Mouse (Mus musculus): ENCODE measurements around the gene Zfp523. TPM values are rescaled to one million over a fixed set of nuclear protein-coding genes. Genes with fewer than 3 reads are reported as not detected.

Gene Zfp523
- polyA plus RNA-seq (2015; fragmentation: Nextera tagmentation; extraction: Ambion mirVana): 16.8 and 19.2 TPM in 2 replicates

GRCm38 (mm10) chr17:28176775-28177539 lies at the start of gene Zfp523:
Gene Zfp523 (plus strand): TSS chr17:28177129.

GRCm38 (mm10) chr17:28141771-28142699 lies 34.9 kb upstream of the Zfp523 start, which contains the start of gene Scube3:
Gene Scube3 (plus strand): TSS chr17:28142141.

DNA sequence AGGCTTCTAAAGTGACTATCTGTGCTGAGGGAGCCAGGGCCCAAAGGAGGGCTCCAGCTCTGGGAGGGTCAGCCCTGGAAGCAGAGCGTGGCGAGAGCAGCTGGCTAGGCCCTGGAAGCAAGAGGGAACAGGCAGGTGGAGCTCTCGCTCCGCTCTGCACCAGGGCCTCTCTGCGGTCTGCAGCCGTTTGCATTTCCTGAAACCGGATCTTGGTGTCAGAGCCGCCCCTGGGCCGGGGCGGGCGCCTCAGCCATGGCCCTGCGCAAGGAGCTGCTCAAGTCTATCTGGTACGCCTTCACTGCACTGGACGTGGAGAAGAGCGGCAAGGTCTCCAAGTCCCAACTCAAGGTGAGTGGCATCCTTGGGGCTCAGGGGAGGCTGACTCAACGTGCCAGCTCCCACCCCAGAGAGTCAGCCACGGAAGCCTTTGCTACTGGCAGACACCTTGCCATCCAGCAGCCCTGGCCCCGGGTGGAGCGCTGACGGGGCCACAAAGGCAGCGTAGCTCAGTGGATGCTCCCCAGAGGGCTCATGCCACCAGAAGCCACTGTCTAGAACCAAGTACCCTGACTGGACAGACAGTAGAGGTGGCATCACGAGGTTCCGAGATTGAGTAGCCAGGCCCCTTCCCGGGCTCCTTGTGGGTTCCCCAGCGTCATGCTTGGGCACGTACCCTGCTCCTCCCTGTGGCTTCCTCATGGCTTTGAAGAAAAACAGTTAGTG lies 30.8 kb downstream of the Zfp523 start, which contains the start of gene Def6:
TSS of gene Def6 (plus strand) at position 188 of the 723 bp plus-strand sequence.

DNA sequence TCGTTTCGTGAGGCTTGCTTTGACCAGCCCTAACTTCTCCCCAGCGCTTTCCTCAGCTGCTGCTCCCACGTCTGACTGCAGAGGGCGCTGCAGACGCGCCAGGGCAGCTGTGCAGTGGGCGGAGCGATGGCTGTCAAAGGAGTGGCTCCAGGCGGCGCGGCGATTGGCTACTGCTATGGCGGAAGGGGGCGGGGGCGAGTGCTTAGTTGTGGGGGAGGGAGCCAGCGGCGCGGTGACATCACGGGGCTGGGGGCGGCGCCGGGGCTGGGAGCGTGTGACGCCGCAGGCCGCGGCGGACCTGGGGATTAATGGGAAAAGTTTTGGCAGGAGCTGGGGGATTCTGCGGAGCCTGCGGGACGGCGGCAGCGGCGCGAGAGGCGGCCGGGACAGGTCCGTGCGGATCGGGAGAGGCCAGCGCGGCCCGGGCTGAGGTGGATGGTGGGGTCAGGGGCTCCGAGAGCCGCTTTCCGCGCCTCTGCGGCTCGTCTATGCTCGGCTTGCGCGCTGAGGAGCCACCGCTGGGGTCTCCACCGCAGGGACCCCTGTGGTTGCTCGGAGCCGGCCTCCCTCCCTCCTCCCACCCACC lies 55.6 kb downstream of the Zfp523 start, which contains the start of gene Ppard:
TSS of gene Ppard (plus strand) at position 226 of the 586 bp plus-strand sequence.

Other genes with a start within 250 kb of the Zfp523 start
- gene Tcp11, start 96.5 kb upstream of the Zfp523 start, polyA plus RNA-seq (2015; fragmentation: Nextera tagmentation; extraction: Ambion mirVana): 0.46 and 0.73 TPM in 2 replicates
- 0.65 and 0.74 TPM in 2 replicates for gene Scube3, start 35.0 kb upstream of the Zfp523 start, polyA plus RNA-seq (2015; fragmentation: Nextera tagmentation; extraction: Ambion mirVana)
- gene Def6, start 30.6 kb downstream of the Zfp523 start, polyA plus RNA-seq (2015; fragmentation: Nextera tagmentation; extraction: Ambion mirVana): 2.8 and 4.4 TPM in 2 replicates
- gene Ppard, start 55.6 kb downstream of the Zfp523 start, polyA plus RNA-seq (2015; fragmentation: Nextera tagmentation; extraction: Ambion mirVana): 1.9 TPM in 2 replicates
- gene Fance, start 136.4 kb downstream of the Zfp523 start, polyA plus RNA-seq (2015; fragmentation: Nextera tagmentation; extraction: Ambion mirVana): 18.4 and 18.5 TPM in 2 replicates
- 337 and 400 TPM in 2 replicates for gene Rpl10a, start 151.3 kb downstream of the Zfp523 start, polyA plus RNA-seq (2015; fragmentation: Nextera tagmentation; extraction: Ambion mirVana)
- gene Tead3, start 173.7 kb downstream of the Zfp523 start, polyA plus RNA-seq (2015; fragmentation: Nextera tagmentation; extraction: Ambion mirVana): 3.5 and 3.6 TPM in 2 replicates
- gene Tulp1, start 188.1 kb downstream of the Zfp523 start, polyA plus RNA-seq (2015; fragmentation: Nextera tagmentation; extraction: Ambion mirVana): 0.56 and 0.71 TPM in 2 replicates

All from skeletal muscle tissue, postnatal 0 days (tissue).